Mouse (Mus musculus) ES-E14 (cell line): ENCODE measurements at regions not wholly inside any gene's neighbourhood (a gene's known extent, or its start where the extent isn't known, plus 50 kb on each side); places are given as distances from the start of the nearest gene placed in this dataset.

Experiments
- DNase-seq: peaks from one replicate; pipeline ENCODE4 v3.0.0-alpha.2; 2013; ENCODE audit warnings: low read depth, low spot score
- H3K27ac ChIP-seq: 2 replicates; pipeline ENCODE4 v1.5.1; 2012; ENCODE audit warnings: low read depth, mild to moderate bottlenecking, low read length, moderate library complexity, mixed read lengths; ENCODE audit not compliant: poor library complexity, insufficient read depth, severe bottlenecking
- H3K36me3 ChIP-seq: 2 replicates; pipeline ENCODE4 v1.6.1; 2012; ENCODE audit warnings: mild to moderate bottlenecking, low read length, moderate library complexity, mixed read lengths; ENCODE audit not compliant: control insufficient read depth, poor library complexity, insufficient read depth, severe bottlenecking
- H3K4me1 ChIP-seq, 2 experiments: fragments of 150-350 bp in 1 of 2; sonication (generic) in 1 of 2; 2 replicates each; pipeline ENCODE4 v1.6.1; 2012; ENCODE audit warnings: low read length in 2 of 2, mild to moderate bottlenecking in 1 of 2, mixed read lengths in 1 of 2; ENCODE audit not compliant: control insufficient read depth in 2 of 2, insufficient read depth in 2 of 2, poor library complexity in 1 of 2
- H3K4me3 ChIP-seq, 2 experiments: fragments of 150-350 bp in 1 of 2; sonication (generic) in 1 of 2; 2 replicates each; pipeline ENCODE4 v1.5.1; 2012; ENCODE audit warnings: low read length in 2 of 2, low read depth in 1 of 2, mild to moderate bottlenecking in 1 of 2, mixed read lengths in 1 of 2; ENCODE audit not compliant: insufficient read depth in 1 of 2, poor library complexity in 1 of 2, severe bottlenecking in 1 of 2
- H3K9ac ChIP-seq: 2 replicates; pipeline ENCODE4 v1.6.1; 2012; ENCODE audit warnings: low read depth, mild to moderate bottlenecking, low read length, mixed read lengths; ENCODE audit not compliant: poor library complexity, insufficient read depth, severe bottlenecking
- H3K9me3 ChIP-seq: fragments of 150-350 bp; sonication (generic); 2 replicates; pipeline ENCODE4 v1.6.1; 2012; ENCODE audit warnings: low read depth, mild to moderate bottlenecking, low read length; ENCODE audit not compliant: control insufficient read depth, insufficient read depth
- CHD2 ChIP-seq: IDR thresholded peaks from 2 replicates; pipeline ENCODE4 v1.6.1; 2014; ENCODE audit warnings: mild to moderate bottlenecking, low read depth, low read length, inconsistent platforms
- HCFC1 ChIP-seq: IDR thresholded peaks from 2 replicates; pipeline ENCODE4 v1.6.1; 2012; ENCODE audit warnings: low read length, inconsistent platforms, borderline replicate concordance; ENCODE audit not compliant: insufficient read depth
- MAFK ChIP-seq: IDR thresholded peaks from 2 replicates; pipeline ENCODE4 v1.6.1; 2014; ENCODE audit warnings: mild to moderate bottlenecking, low read depth, low read length, inconsistent platforms; ENCODE audit not compliant: insufficient read depth
- ZC3H11A ChIP-seq: IDR thresholded peaks from 2 replicates; pipeline ENCODE4 v1.6.1; 2012; ENCODE audit warnings: low read depth, mild to moderate bottlenecking, inconsistent platforms, low read length, borderline replicate concordance
- ZNF384 ChIP-seq: IDR thresholded peaks from 2 replicates; pipeline ENCODE4 v1.6.1; 2012; ENCODE audit warnings: low read depth, low read length, inconsistent platforms
- in situ Hi-C, 2 experiments: fragments of 600-800 bp; cut with MboI; formaldehyde crosslinking; loops; one replicate each; pipeline ENCODE4 v1.15.1; 2025; ENCODE audit warnings: low sequenced_read_pairs in 2 of 2, inconsistent platforms in 1 of 2; ENCODE audit not compliant: unreplicated experiment in 2 of 2

DNA sequence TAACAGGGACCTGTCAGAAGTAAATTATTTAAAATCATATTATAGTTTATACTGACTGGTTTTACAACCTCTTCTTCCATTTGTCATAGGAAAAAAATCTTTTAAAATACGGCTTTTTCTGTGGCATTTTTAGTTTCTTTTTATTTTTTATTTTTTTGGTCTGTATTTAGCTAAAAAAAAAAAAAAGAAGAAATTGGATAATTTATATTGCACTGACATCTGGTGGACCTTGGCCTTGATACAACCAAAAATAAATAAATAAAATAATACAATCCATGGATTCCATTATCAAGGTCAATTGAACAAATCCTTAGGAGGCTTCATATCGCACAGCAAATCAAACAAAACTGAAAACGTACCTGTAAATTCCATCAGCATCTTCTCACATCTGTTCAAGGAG is 1352.5 kb downstream of the Zpld1 start:
- no peak for DNase-seq
- H3K9me3 ChIP-seq = no peaks in the 10 kb centered on the region
- H3K9ac ChIP-seq = no peak overlapping the region
- no peak overlapping the region for H3K4me3 ChIP-seq
- H3K27ac ChIP-seq = no peak overlapping the region
- H3K4me1 ChIP-seq = no peaks in the 10 kb centered on the region
- H3K36me3 ChIP-seq = no peaks in the 10 kb centered on the region
- no peak for TF ChIP-seq HCFC1
- TF ChIP-seq ZNF384 = no peak
- TF ChIP-seq CHD2 = no peak
- no peak for TF ChIP-seq ZC3H11A
- no peak for TF ChIP-seq MAFK
- in situ Hi-C loops = no loop called here

DNA sequence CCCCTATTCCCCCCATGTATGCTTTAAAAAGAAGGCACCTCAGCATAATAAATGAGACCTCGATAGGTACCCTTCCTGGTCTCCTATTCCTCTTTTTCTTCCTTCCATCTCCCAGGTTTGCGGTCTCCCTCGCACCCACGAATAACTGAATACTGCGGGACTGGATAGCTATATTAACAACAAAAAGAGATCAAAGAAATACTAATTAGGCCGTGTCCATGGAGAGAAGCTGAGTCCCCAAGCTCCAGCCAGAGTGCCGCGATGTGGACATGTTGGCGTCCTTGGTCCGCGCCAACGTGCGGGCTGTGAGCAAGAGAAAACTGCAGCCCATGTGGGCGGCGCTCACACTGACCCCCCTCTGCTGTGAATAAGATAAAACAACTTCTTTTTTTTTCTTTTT is 1382.0 kb downstream of the Zpld1 start:
- H3K4me3 ChIP-seq = no peak overlapping the region
- no peaks in the 10 kb centered on the region for H3K9me3 ChIP-seq
- H3K9ac ChIP-seq = no peak overlapping the region
- in situ Hi-C loops = no loop called here
- DNase-seq = no peak
- TF ChIP-seq ZC3H11A (no peak), HCFC1 (no peak), MAFK (no peak), ZNF384 (no peak), CHD2 (no peak)
- H3K36me3 ChIP-seq = no peaks in the 10 kb centered on the region
- no peak overlapping the region for H3K27ac ChIP-seq
- H3K4me1 ChIP-seq = no peaks in the 10 kb centered on the region

DNA sequence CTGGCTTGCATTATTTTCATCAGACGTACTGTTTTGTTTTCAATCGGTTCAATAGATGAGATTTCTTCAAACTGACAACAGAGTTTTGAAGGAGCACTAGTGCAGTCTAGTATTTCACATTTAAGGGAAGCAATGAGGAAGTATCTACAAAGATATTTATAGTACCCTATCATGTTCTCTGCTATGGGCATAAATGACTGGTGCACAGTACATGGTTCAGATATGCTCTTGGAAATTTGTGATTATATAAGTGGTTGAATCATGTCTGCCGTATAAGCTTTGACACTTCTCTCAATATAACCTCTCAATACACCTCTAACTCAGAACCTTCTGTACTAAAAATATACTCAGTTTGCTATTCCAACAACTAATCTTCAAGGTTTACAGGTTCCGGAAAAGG is 1390.7 kb downstream of the Zpld1 start:
- H3K9ac ChIP-seq = no peak overlapping the region
- H3K36me3 ChIP-seq = no peaks in the 10 kb centered on the region
- no peaks in the 10 kb centered on the region for H3K4me1 ChIP-seq
- no peaks in the 10 kb centered on the region for H3K9me3 ChIP-seq
- in situ Hi-C loops = no loop called here
- TF ChIP-seq HCFC1 (no peak), ZC3H11A (no peak), MAFK (no peak), ZNF384 (no peak), CHD2 (no peak)
- no peak overlapping the region for H3K4me3 ChIP-seq
- H3K27ac ChIP-seq = no peak overlapping the region
- DNase-seq = no peak

DNA sequence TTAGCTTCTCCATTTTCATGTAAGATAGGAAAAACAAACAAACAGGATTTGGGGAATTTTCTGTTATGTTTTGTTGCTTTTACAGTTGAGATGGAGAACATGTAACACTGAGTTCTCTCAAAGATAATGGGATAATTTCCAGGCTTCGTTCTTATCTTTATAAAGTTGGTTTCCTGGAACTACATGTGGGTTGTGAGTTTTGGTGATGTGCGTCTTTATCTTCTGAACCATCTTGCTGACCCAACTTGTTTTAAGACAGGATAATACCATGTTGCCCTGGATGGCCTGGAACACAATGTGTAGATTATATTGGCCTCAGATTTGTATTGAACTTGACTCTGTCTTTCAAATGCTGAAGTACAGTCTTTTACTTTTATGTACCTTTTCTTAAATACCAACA is 1394.0 kb downstream of the Zpld1 start:
- no peaks in the 10 kb centered on the region for H3K9me3 ChIP-seq
- no peak overlapping the region for H3K27ac ChIP-seq
- no peak overlapping the region for H3K4me3 ChIP-seq
- in situ Hi-C loops = no loop called here
- no peak for DNase-seq
- H3K36me3 ChIP-seq = no peaks in the 10 kb centered on the region
- no peak overlapping the region for H3K9ac ChIP-seq
- no peaks in the 10 kb centered on the region for H3K4me1 ChIP-seq
- no peak for TF ChIP-seq CHD2
- no peak for TF ChIP-seq ZC3H11A
- TF ChIP-seq MAFK = no peak
- no peak for TF ChIP-seq HCFC1
- TF ChIP-seq ZNF384 = no peak

DNA sequence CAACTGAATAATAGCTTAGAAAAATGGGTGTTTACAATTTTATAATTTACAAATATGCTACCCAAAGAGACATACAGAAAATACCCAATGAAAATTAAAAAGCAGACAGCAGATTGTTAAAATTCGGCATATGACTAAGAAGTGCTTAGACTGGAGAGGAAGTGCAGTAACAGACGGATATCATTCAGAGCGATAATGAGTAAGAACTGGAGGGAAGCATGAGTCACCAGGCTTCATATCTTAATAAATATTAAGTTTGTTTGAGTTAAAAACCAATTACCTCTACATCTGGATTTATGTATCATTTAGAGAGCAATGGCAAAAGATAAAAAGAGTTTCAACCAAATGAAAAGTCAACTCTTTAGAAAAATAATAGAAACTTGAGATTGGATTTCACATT is 1413.5 kb upstream of the Alcam start:
- DNase-seq = no peak
- Histone ChIP-seq H3K27ac (no peak overlapping the region), H3K36me3 (no peaks in the 10 kb centered on the region), H3K4me3 (no peak overlapping the region), H3K9ac (no peak overlapping the region), H3K9me3 (no peaks in the 10 kb centered on the region), H3K4me1 (no peaks in the 10 kb centered on the region)
- in situ Hi-C loops = no loop called here
- TF ChIP-seq HCFC1 (no peak), ZC3H11A (no peak), CHD2 (no peak), ZNF384 (no peak), MAFK (no peak)
